Comparison of ENCODE assay signal across 23 mouse cellular contexts in the genomic region with DNA sequence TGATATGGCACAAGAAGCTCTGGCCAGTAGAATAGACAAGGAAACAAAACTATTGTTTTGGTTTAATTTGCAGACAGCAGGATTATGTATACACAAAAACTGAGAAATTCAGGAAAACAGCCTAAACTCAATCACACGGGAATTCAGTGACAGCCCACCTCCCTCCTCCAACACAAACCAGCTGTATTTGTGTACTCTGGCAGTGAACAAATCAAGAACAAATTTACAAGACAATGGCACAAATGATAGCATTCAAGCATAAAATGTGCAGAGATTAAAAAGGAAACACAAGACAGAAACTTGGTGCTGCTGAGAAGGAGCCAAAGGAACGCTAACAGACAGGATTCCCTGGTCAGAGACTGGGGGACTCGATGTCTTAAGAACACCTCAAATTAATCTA. TPM values are rescaled to one million over a fixed set of nuclear protein-coding genes. Genes with fewer than 3 reads are reported as not detected.
"Had no signal": no experiment of that assay in that cellular context is flagged by ENCODE, and none has a peak within 500 bp of the region (broad histone marks: within the 10 kb centered on the region; RNA-seq: fewer than 3 reads in every experiment).

No protein-coding gene starts in this region.

- ATAC-seq: midbrain, embryonic 13.5 days; midbrain, embryonic 16.5 days had no signal

- H3K4me1 ChIP-seq: neural tube, embryonic 15.5 days had no signal

- H3K27me3 ChIP-seq: midbrain, embryonic 13.5 days; neural tube, embryonic 13.5 days had no signal

- H3K4me2 ChIP-seq: lung, embryonic 14.5 days; midbrain, embryonic 13.5 days; neural tube, embryonic 13.5 days; neural tube, embryonic 15.5 days had no signal

- H3K9ac ChIP-seq: lung, embryonic 14.5 days; midbrain, embryonic 13.5 days; neural tube, embryonic 13.5 days; neural tube, embryonic 15.5 days had no signal

- DNase-seq: lung, adult 18-20 months; lung, embryonic 14.5 days; lung, postnatal 10 days; lung, postnatal 4 days; retina, postnatal 1 day; right cerebral cortex, adult 18-20 months; right cerebral cortex, postnatal 25 days; right cerebral cortex, postnatal 4 days; spleen, adult 18-20 months; thymus, adult 18-20 months; thymus, postnatal 14 days; thymus, postnatal 36 days had no signal

- H3K27ac ChIP-seq: midbrain, embryonic 10.5 days; midbrain, embryonic 13.5 days; neural tube, embryonic 13.5 days; neural tube, embryonic 15.5 days had no signal

- H3K36me3 ChIP-seq: midbrain, embryonic 10.5 days; midbrain, embryonic 13.5 days; neural tube, embryonic 13.5 days; neural tube, embryonic 15.5 days had no signal

- H3K9me3 ChIP-seq: midbrain, embryonic 10.5 days; midbrain, embryonic 13.5 days; neural tube, embryonic 13.5 days; neural tube, embryonic 15.5 days had no signal

- H3K4me3 ChIP-seq: midbrain, embryonic 10.5 days; midbrain, embryonic 13.5 days; myocyte; neural tube, embryonic 13.5 days; neural tube, embryonic 15.5 days had no signal

RNA-seq across cellular contexts. Expression of gene Gpr26, which starts 12.9 kb away (rescaled TPM):
- polyA plus RNA-seq: lung, embryonic 14.5 days; lung, embryonic 16.5 days; myocyte; small intestine, adult 2 months; stomach, embryonic 14.5 days; stomach, embryonic 16.5 days; thymus, postnatal 0 days had no signal
